15 mouse cellular contexts compared by ENCODE assay signal in genomic region chr13:52704673-52705072, GRCm38 (mm10).
DNase-seq lines count a peak whose midpoint lies in the region; ATAC-seq and TF ChIP-seq lines count a peak whose summit lies in the region.
"Had no signal": no experiment of that assay in that cellular context is flagged by ENCODE, and none has a peak within 500 bp of the region (broad histone marks: within the 10 kb centered on the region; RNA-seq: fewer than 3 reads in every experiment).

No protein-coding gene starts in this region.

- H3K36me3 ChIP-seq in heart, embryonic 15.5 days = no peaks in the 10 kb centered on the region
- H3K36me3 ChIP-seq: heart, embryonic 10.5 days; liver, embryonic 15.5 days had no signal

- H3K4me1 ChIP-seq in heart, embryonic 15.5 days (replicated peaks) = peaks cover 5% of the 10 kb centered on the region; the same call in 1 of the 2 replicates
- H3K4me1 ChIP-seq: liver, embryonic 15.5 days had no signal

- 0 out of 2 replicates have a peak, but pooled peaks cover 3% of the 10 kb centered on the region for H3K27me3 ChIP-seq in heart, embryonic 15.5 days
- H3K27me3 ChIP-seq in Patski = no peaks in the 10 kb centered on the region
- H3K27me3 ChIP-seq: liver, embryonic 15.5 days had no signal

- DNase-seq in heart, postnatal 36 days = no peak
- peak; percentile 38 for DNase-seq in kidney, postnatal 14 days
- DNase-seq in kidney, adult 11 months = no peak
- peak; percentile 71 for DNase-seq in Patski (ENCODE audit: low read depth, low spot score)
- DNase-seq in retina, adult 2 months (ENCODE audit: low read depth, low spot score) = peak; percentile 11
- no peak for DNase-seq in frontal cortex, adult 2 months (ENCODE audit: extremely low spot score in 1 of 2, low spot score in 1 of 2)
- DNase-seq in embryo, embryonic 9.5 days (ENCODE audit: extremely low spot score) = no peak
- DNase-seq: cerebellum, adult 9-10 months; embryo, embryonic 11 days; right cerebral cortex, adult 18-20 months had no signal

- H3K27ac ChIP-seq in heart, embryonic 15.5 days = peak overlapping the region; percentile 36; the same call in 1 of the 2 replicates
- H3K27ac ChIP-seq: heart, embryonic 10.5 days; liver, embryonic 15.5 days had no signal

- H3K9me3 ChIP-seq in heart, embryonic 15.5 days (replicated peaks) = no peaks in the 10 kb centered on the region
- H3K9me3 ChIP-seq: heart, embryonic 10.5 days; liver, embryonic 15.5 days had no signal

- 44% methylated on average over 3 of the region's 3 CpGs for WGBS in heart, embryonic 15.5 days

- ATAC-seq in heart, embryonic 15.5 days (replicated peaks; ENCODE audit: insufficient number of reproducible peaks, insufficient read depth, low FRiP score, low read depth) = no peak
- ATAC-seq in Patski = no peak
- ATAC-seq: activated CD4-positive, CD25-positive, alpha-beta regulatory T cell, adult 4 months had no signal

- intact Hi-C loops in heart, postnatal 36 days (cut with DNase I) = no loop called here

- POLR2A ChIA-PET in Patski (lab: Charles Lee) = interaction anchor here (0.8 kb wide), 1 partner anchor 398 kb away, joined by 6 read pairs; no protein-coding TSS in a partner anchor

- no peak overlapping the region for H3K4me3 ChIP-seq in heart, embryonic 15.5 days
- H3K4me3 ChIP-seq: heart, embryonic 10.5 days; liver, embryonic 15.5 days had no signal

- H3K4me2 ChIP-seq in heart, embryonic 15.5 days = no peak overlapping the region
- H3K4me2 ChIP-seq: liver, embryonic 15.5 days; midbrain, embryonic 11.5 days had no signal

- CTCF ChIA-PET in Patski (lab: Charles Lee) = interaction anchor here (1.4 kb wide), 2 partner anchors 10 to 277 kb away, joined by 3 read pairs; no protein-coding TSS in a partner anchor

- in situ Hi-C loops in Patski (cut with MboI; ENCODE audit: low pct_unique_long_range_greater_than_20kb) = loop anchor here (5.0 kb wide), 1 partner anchor 283 kb away; no protein-coding TSS in a partner anchor

- TF ChIP-seq CTCF in Patski (IDR thresholded peaks at IDR 0.05) = no peak

- no peak overlapping the region for H3K9ac ChIP-seq in heart, embryonic 15.5 days
- H3K9ac ChIP-seq: liver, embryonic 15.5 days had no signal

Comparison
In these comparisons a context has a peak if more than half of its experiments do, and no peak if none do; other contexts are left out.
1. DNase-seq: peak in kidney, postnatal 14 days (single experiment), Patski (single experiment) and retina, adult 2 months (single experiment); none in heart, postnatal 36 days (0 of 2), kidney, adult 11 months (single experiment), frontal cortex, adult 2 months (0 of 2) and embryo, embryonic 9.5 days (single experiment).